Mouse (Mus musculus): ENCODE data around the gene Noa1. TPM values are rescaled to one million over a fixed set of nuclear protein-coding genes. Genes with fewer than 3 reads are reported as not detected.
A peak's percentile ranks its signal among the peaks of the same experiment; 100 is the strongest.

Gene Noa1
- total RNA-seq, 2 experiments from 2014 or later = 22.1 to 25.7 TPM

DNA sequence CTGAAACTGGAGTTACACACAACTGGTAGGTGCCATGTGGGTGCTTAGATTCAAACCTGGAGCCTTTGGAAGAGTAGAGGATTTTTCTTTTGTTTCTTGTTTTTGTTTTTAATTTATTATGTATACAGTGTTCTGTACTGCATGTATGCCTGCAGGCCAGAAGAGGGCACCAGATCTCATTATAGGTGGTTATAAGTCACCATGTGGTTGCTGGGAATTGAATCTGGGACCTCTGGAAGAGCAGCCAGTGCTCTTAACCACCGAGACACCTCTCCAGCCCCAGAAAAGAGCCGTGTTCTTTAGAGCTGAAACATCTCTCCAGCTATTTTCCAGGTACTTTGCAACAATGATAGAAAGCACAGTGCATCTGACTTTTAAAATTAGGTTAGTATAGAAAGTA is 19.3 kb downstream of the Noa1 start:
- no peak for DNase-seq

- peak in 1 of 2 experiments; percentile 21 for DNase-seq
These were observed 20.2 kb downstream of the Noa1 start for GRCm38 (mm10) chr5:77289686-77290085.

DNA sequence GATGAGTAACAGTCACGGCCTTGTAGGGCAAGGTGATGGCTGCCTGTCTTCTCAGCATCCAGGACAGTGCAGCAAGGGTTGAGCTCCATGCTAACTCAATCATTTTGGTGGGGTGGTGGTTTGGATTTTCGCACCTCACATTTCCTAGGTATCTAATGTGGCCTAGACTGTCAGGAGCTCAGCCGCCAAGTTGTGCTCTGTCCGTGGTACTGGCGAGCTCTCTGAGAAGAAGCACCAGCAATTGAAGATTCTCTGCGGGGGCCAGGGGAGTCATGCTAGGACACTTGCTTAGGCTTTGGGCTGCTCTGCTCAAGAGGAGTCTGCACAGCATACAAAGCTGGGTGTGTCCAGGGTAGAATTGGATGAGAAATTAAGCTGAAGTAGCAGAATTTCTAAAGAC is 22.0 kb downstream of the Noa1 start:
- no peak for DNase-seq

DNA sequence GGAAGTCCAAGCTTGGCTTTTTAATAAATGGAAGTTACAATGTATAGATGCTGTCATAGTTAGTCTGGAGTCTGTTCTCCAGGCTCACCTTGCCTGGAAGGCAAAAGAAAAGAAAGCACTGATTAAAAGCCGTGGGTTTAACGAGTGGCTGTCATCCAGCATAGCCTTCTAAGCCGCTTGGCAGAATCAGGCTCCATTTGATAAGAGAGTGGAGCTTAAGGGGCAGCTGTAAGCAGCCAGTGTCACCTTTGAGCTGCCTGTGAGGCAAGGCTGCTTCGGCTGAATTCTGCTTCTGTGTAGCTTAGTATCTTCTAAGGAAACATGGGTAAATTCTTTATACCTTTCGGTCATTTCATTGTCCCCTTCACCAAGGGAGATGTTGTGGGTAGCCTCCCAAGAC is 23.0 kb downstream of the Noa1 start:
- DNase-seq = no peak

GRCm38 (mm10) chr5:77285685-77286084 is 24.2 kb downstream of the Noa1 start:
- DNase-seq = no peak

DNA sequence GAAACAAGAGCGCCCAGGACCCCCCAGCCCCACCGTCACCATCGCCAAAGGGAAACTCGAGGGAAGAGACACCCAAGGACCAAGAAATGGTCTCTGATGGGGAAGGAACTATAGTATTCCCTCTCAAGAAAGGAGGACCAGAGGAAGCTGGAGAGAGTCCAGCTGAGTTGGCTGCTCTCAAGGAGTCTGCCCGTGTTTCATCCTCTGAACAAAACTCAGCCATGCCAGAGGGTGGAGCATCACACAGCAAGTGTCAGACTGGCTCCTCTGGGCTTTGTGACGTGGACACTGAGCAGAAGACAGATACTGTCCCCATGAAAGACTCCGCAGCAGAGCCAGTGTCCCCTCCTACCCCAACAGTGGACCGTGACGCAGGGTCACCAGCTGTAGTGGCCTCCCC is 27.6 kb downstream of the Noa1 start:
- no peak for DNase-seq

DNA sequence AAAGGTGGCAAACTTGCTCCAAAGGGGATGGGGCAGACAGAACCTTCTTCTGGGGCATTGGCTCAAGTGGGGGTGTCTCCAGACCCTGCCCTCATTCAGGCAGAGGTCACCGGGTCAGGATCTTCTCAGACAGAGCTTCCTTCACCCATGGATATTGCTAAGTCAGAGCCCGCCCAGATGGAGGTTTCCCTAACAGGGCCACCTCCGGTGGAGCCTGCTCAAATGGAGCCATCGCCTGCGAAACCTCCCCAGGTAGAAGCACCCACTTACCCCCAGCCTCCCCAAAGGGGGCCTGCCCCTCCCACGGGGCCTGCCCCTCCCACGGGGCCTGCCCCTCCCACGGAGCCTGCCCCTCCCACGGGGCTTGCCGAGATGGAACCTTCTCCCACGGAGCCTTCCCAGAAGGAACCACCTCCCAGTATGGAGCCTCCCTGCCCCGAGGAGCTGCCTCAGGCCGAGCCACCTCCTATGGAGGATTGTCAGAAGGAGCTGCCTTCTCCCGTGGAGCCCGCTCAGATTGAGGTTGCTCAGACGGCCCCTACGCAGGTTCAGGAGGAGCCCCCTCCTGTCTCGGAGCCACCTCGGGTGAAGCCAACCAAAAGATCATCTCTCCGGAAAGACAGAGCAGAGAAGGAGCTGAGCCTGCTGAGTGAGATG is 28.2 kb downstream of the Noa1 start:
- no peak for DNase-seq

DNA sequence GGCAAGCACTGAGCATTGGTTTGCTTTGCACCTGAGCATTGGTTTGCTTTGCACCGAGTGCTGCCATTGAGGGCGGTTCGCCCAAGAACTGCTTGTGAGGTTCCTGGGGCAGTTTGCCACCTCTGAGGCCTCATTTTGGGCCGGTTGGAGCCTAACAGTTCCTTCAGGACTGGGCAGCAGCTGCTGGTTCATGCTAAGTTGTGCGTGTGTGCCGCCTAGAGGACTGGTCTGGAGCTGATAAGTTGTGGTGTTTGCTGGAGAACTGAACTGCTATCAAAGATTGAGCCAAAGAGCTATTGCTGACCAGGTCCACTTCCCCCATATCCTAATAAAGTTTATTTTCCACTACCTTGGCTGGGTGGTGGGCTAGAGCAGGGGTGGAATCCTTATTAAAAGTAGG is 32.7 kb downstream of the Noa1 start:
- DNase-seq = no peak

DNA sequence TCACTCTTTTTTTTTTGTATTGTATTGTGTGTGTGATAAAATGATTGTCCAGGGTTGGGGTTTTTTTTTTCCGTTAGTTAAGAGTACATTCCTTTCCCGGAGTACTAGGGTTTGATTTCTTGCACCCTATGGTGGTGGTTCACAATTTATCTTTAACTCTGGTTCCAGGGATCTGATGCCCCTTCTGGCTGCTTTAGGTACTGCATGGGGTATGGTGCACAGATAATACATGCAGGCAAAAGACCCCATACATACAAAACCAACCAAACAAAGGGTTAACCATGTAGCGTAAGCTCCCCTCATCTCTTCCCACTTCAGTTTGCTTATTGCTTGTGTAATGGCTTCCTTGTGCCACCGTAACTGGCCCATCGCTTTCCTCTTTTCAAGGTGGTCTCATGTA is 33.9 kb downstream of the Noa1 start:
- DNase-seq = peak in 1 of 2 experiments; percentile 67

GRCm38 (mm10) chr5:77273151-77273550 is 36.7 kb downstream of the Noa1 start:
- no peak for DNase-seq

GRCm38 (mm10) chr5:77269399-77269798 is 40.5 kb downstream of the Noa1 start:
- DNase-seq = no peak

DNA sequence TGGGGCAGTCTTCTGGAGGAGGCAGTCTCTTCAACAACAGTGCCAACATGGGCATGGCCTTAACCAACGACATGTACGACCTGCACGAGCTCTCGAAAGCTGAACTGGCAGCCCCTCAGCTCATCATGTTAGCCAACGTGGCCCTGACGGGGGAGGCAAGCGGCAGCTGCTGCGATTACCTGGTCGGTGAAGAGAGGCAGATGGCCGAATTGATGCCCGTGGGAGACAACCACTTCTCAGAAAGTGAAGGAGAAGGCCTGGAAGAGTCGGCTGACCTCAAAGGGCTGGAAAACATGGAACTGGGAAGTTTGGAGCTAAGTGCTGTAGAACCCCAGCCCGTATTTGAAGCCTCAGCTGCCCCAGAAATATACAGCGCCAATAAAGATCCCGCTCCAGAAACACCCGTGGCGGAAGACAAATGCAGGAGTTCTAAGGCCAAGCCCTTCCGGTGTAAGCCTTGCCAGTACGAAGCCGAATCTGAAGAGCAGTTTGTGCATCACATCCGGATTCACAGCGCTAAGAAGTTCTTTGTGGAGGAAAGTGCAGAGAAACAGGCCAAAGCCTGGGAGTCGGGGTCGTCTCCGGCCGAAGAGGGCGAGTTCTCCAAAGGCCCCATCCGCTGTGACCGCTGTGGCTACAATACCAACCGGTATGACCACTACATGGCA is 41.8 kb downstream of the Noa1 start:
- DNase-seq = no peak

GRCm38 (mm10) chr5:77267441-77267840 is 42.4 kb downstream of the Noa1 start:
- no peak for DNase-seq

DNA sequence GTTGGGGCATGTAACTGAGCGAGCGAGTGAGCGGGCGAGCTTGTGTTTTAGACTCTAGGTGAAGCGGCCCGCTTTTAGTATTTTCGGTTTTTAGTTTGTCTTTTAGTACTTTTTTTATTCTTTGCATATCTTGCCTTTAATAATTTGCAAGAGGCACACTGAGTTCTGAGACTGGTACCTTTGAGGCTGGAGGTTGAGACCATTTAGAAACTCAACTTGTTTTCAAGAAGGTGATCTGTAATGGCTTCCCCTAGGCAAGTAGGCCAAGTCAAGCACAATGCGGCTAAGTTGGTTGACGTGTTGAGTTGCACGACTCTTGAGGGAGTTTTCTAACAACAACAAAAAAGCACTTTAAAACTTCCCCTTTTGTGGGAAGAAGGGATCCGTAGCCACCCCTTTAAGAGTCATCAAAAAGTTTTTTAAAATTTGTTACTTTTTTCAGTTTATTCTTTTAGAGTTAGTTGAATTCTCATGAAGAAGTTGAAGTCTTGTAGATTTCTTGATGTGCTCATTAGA is 42.9 kb downstream of the Noa1 start:
- no peak for DNase-seq

DNA sequence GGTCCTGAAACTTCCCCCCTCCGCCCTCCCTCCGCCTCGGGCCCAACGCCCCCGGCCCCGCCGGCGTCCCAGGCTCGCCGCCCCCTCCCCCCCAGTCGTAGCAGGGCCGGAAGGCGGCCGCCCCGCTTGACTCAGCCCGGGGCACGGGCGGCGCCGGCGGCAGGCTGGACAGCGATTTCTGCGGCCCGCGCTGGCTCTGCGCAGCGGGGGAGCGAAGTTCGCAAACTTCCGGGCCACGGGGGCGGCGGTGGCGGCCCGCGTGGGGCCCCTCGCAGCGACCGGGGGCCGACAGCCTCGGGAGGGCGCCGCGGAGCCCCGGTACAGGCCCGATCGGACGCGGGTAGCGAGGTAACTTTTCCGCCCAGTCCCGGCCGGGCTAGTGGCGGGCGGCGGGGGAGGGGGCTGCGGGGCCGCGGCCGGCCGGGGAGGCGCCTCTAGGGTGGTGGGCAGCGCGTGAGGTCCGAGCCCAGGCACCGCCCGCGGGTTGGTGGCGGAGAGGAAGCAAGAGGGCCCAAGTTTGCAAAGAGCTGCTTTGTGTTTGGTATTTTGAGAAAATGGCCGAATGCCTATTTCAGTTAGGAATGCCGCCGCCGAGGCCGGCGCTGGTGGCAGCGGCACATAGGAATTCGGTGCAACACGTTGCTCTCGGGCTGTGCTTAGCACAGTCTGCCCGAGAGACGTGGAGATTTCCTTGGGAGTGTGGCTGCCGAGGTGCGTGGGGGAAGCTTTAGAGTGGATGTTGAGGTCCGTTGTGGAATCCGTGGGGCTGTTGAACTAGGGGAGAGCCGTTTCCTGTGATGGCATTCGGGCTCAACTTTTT is 43.6 kb downstream of the Noa1 start:
- DNase-seq = peak; percentile 51 to 73

DNA sequence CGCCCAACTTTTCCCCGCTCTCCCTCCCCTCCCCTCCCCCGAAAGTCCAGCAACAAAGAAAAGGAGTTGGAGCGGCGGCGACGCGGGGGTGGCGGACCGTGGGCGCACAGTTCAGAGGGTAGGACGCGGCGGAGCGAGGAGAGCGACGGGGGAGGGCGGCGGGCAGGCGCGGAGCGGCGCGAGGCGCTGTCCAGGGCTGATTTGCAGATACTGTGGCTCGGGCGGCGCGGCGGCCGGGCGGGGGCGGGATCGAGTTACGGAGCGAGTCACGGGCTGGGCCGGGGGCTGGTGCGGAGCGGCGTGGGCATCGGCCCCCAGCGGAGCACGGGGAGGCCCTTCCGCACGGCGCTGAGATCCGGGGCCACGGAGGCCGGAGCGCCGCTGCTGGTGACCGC is 44.2 kb downstream of the Noa1 start:
- DNase-seq = peak; percentile 71 to 72

- peak; percentile 82 to 83 for DNase-seq
These were observed 44.7 kb downstream of the Noa1 start, which contains the start of gene Rest for GRCm38 (mm10) chr5:77265081-77265670. Rest (plus strand) TSS chr5:77265491.

GRCm38 (mm10) chr5:77262105-77262504 is 47.8 kb downstream of the Noa1 start:
- DNase-seq = no peak

DNA sequence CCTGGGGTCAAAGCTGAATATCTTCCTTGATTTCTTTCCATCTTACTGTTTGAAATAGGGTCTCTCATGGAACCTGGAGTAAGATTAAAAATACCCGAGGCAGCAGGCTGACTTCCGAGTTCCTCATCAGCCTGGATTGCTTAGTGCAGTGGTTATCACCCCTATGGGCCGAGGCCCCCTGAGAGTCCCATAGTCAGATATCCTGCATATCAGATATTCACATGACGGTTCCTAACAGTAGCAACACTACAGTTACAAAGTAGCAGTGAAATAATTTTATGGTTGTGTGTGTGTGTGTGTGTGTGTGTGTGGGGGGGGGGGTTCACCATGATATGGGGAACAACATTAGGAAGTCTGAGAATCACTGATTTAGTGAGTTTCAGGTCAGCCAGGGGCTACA is 48.7 kb downstream of the Noa1 start:
- DNase-seq = no peak

GRCm38 (mm10) chr5:77260141-77260540 is 49.7 kb downstream of the Noa1 start:
- no peak for DNase-seq

DNA sequence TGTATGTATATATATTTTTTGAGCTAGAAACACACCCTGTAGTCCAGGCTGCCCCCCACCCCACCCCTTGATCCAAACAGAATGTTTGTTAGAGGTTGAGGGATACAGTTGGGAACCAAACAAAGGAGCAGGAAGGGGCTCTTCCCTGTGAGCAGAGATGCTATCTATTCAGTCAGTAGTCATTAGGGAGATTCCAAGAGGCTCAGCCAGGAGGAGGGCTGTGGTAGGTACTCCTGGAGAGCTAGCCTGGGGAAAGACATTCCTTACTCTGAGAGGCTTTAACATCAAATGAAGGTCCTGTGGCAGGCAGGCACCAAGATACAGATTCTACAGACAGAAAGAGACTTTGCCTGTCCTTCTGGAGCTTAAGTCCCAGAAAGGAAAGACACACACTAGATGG is 50.6 kb downstream of the Noa1 start:
- DNase-seq = no peak

DNA sequence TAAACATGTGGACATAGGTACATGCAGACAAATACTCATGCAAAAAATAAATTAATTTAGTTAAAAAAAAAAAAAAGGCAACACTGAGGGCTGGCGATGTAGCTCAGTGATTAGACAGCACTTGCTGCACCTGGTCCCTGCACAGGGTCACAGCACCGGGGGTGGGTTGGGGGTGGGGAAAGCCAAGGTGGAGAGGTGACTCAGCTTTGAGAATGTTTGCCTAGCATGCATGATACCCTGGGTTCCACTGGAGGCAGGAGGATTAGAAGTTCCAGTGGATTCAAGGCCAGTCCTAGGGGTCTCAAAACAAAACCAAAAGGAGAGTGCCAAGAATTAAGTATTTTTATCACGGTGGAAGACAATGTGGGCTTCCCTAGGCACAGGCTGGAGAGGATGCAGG is 52.3 kb downstream of the Noa1 start:
- DNase-seq = no peak

DNA sequence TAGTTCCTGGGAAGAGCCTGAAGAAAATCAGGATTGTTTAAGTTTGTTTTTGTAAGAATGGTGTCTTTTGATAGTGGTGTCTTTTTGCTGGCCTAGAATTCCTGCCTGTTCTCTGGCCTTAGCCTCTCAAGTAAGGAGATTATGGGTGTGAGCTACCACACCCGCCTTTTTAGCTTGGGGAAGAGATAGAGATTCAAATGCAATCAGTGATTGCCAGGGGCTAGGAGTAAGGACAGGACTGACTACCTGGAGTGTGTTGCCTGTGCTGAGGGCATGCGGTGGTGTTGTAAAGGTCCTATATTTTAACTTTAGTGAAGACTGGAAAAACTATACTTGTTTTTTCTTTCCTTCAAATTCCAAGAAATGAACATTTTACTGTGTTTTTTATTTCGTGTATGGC is 55.5 kb downstream of the Noa1 start:
- DNase-seq = no peak

All from heart, adult 18-20 months (tissue).